Mouse (Mus musculus) hindbrain, embryonic 14.5 days (tissue): ENCODE measurements around the gene Zfc3h1. TPM values are rescaled to one million over a fixed set of nuclear protein-coding genes. Genes with fewer than 3 reads are reported as not detected.
A peak's percentile ranks its signal among the peaks of the same experiment; 100 is the strongest.

Experiments used
- ATAC-seq: fragments of 200-750 bp; cut with Nextera tagmentation; 2 replicates; pipeline ENCODE4 v1.8.0; 2017; ENCODE audit warnings: moderate number of reproducible peaks, mild to moderate bottlenecking, moderate TSS enrichment, moderate library complexity; ENCODE audit not compliant: low FRiP score
- DNase-seq: peaks from one replicate; pipeline ENCODE4 v3.0.0-alpha.2; 2015; ENCODE audit warnings: low spot score
- H3K27ac ChIP-seq: fragments of 300-500 bp; sonication (generic); 2 replicates; pipeline ENCODE4 v1.5.1; 2014; ENCODE audit warnings: mild to moderate bottlenecking, moderate library complexity
- H3K27me3 ChIP-seq: fragments of 300-500 bp; sonication (generic); 2 replicates; pipeline ENCODE4 v1.6.1; 2014; ENCODE audit warnings: mild to moderate bottlenecking, low read length, mixed read lengths; ENCODE audit not compliant: control insufficient read depth, insufficient read depth
- H3K36me3 ChIP-seq: fragments of 300-500 bp; sonication (generic); replicated peaks from 2 replicates; pipeline ENCODE4 v1.6.1; 2014; ENCODE audit not compliant: control insufficient read depth, insufficient read depth
- H3K4me1 ChIP-seq: fragments of 300-500 bp; sonication (generic); replicated peaks from 2 replicates; pipeline ENCODE4 v1.6.1; 2014; ENCODE audit warnings: antibody characterized with exemption, low read length, mixed read lengths; ENCODE audit not compliant: control insufficient read depth, insufficient read depth
- H3K4me2 ChIP-seq: fragments of 300-500 bp; sonication (generic); replicated peaks from 2 replicates; pipeline ENCODE4 v1.6.1; 2014; ENCODE audit warnings: mild to moderate bottlenecking, moderate library complexity
- H3K4me3 ChIP-seq: fragments of 300-500 bp; sonication (generic); replicated peaks from 2 replicates; pipeline ENCODE4 v1.5.1; 2014; ENCODE audit warnings: mild to moderate bottlenecking, low read length
- H3K9ac ChIP-seq: fragments of 300-500 bp; sonication (generic); 2 replicates; pipeline ENCODE4 v1.6.1; 2014
- H3K9me3 ChIP-seq: fragments of 300-500 bp; sonication (generic); 2 replicates; pipeline ENCODE4 v1.6.1; 2016; ENCODE audit warnings: low read length; ENCODE audit not compliant: control insufficient read depth
- WGBS: fragments of 180-500 bp; shearing (Covaris S2); extraction: QIAGEN DNeasy Blood & Tissue Kit; methylation state at CpG from one replicate; pipeline ENCODE4 v1.1.7; 2014; 5-methylcytosine and 5-hydroxymethylcytosine counted together
- polyA plus RNA-seq: library from polyadenylated mRNA; unstranded; fragments of >200 nt; fragmentation: Nextera tagmentation; extraction: Ambion mirVana; gene quantifications from 2 replicates; pipeline ENCODE4 v1.2.1, GENCODE M21; 2014

The Zfc3h1 gene
- polyA plus RNA-seq, 1 experiment from 2014 or later: 24.4 TPM

- DNase-seq (no peak), ATAC-seq (no peak)
- Histone ChIP-seq H3K4me2 (no peak overlapping the region), H3K27me3 (no peaks in the 10 kb centered on the region), H3K9me3 (no peaks in the 10 kb centered on the region), H3K27ac (no peak overlapping the region), H3K4me1 (no peaks in the 10 kb centered on the region), H3K4me3 (no peak overlapping the region), H3K36me3 (peaks cover 31% of the 10 kb centered on the region), H3K9ac (no peak overlapping the region)
- 51% methylated on average over 6 of the region's 6 CpGs for WGBS
Measured at GRCm38 (mm10) chr10:115354553-115354952, 30.2 kb upstream of the Zfc3h1 start.

- DNase-seq (no peak), ATAC-seq (no peak)
- no peak overlapping the region for H3K4me3 ChIP-seq
- no peaks in the 10 kb centered on the region for H3K27me3 ChIP-seq
- peaks cover 31% of the 10 kb centered on the region for H3K36me3 ChIP-seq
- no peaks in the 10 kb centered on the region for H3K9me3 ChIP-seq
- 94% methylated on average over 6 of the region's 6 CpGs for WGBS
- H3K4me1 ChIP-seq: peaks cover 2% of the 10 kb centered on the region; the same call in 1 of the 2 replicates
- no peak overlapping the region for H3K4me2 ChIP-seq
- H3K9ac ChIP-seq: no peak overlapping the region
- H3K27ac ChIP-seq: no peak overlapping the region
Measured at GRCm38 (mm10) chr10:115355016-115355415, 29.7 kb upstream of the Zfc3h1 start.

GRCm38 (mm10) chr10:115356106-115356505 is 28.7 kb upstream of the Zfc3h1 start:
- 91% methylated on average over 6 of the region's 7 CpGs for WGBS
- no peak overlapping the region for H3K27ac ChIP-seq
- no peak for ATAC-seq

GRCm38 (mm10) chr10:115358216-115358919 is 26.4 kb upstream of the Zfc3h1 start:
- no peaks in the 10 kb centered on the region for H3K9me3 ChIP-seq
- peaks cover 23% of the 10 kb centered on the region; the same call in 1 of the 2 replicates for H3K4me1 ChIP-seq
- no peak overlapping the region for H3K27ac ChIP-seq
- no peak overlapping the region for H3K9ac ChIP-seq
- H3K36me3 ChIP-seq: peaks cover 31% of the 10 kb centered on the region
- ATAC-seq (no peak), DNase-seq (no peak)
- no peaks in the 10 kb centered on the region for H3K27me3 ChIP-seq
- no peak overlapping the region for H3K4me2 ChIP-seq
- H3K4me3 ChIP-seq: no peak overlapping the region
- 93% methylated on average over 17 of the region's 17 CpGs for WGBS

More at GRCm38 (mm10) chr10:115356106-115356505, 28.7 kb upstream of the Zfc3h1 start:
- H3K36me3 ChIP-seq: peaks cover 31% of the 10 kb centered on the region
- H3K4me3 ChIP-seq: no peak overlapping the region
- no peak overlapping the region for H3K9ac ChIP-seq
- H3K9me3 ChIP-seq: no peaks in the 10 kb centered on the region
- no peak for DNase-seq
- no peak overlapping the region for H3K4me2 ChIP-seq
- no peaks in the 10 kb centered on the region for H3K27me3 ChIP-seq
- peaks cover 13% of the 10 kb centered on the region; the same call in 1 of the 2 replicates for H3K4me1 ChIP-seq

GRCm38 (mm10) chr10:115359066-115359465 is 25.7 kb upstream of the Zfc3h1 start:
- Histone ChIP-seq H3K4me2 (no peak overlapping the region), H3K4me1 (peaks cover 23% of the 10 kb centered on the region; the same call in 1 of the 2 replicates), H3K9me3 (no peaks in the 10 kb centered on the region), H3K4me3 (no peak overlapping the region), H3K36me3 (peaks cover 31% of the 10 kb centered on the region), H3K27ac (no peak overlapping the region), H3K27me3 (no peaks in the 10 kb centered on the region), H3K9ac (no peak overlapping the region)
- no peak for ATAC-seq
- WGBS: 92% methylated on average over 7 of the region's 7 CpGs
- no peak for DNase-seq

GRCm38 (mm10) chr10:115361840-115362622 is 22.7 kb upstream of the Zfc3h1 start, which contains the start of gene Tmem19:
TSS of gene Tmem19 (minus strand) at chr10:115362501.
- Histone ChIP-seq H3K4me2 (peak within 1 kb of the TSS; percentile 88), H3K4me1 (peaks cover 23% of the 10 kb centered on the region; the same call in 1 of the 2 replicates), H3K36me3 (peaks cover 14% of the 10 kb centered on the region), H3K9ac (peak within 1 kb of the TSS; percentile 75), H3K4me3 (peak within 1 kb of the TSS; percentile 58), H3K27me3 (no peaks in the 10 kb centered on the region), H3K9me3 (no peaks in the 10 kb centered on the region), H3K27ac (peak within 1 kb of the TSS; percentile 90)
- DNase-seq (peak; percentile 99), ATAC-seq (peak; percentile 98)
- WGBS: under 1% methylated on average over 36 of the region's 58 CpGs

GRCm38 (mm10) chr10:115362623-115362964 is 22.2 kb upstream of the Zfc3h1 start:
- DNase-seq: peak; percentile 26
- 7% methylated on average over 9 of the region's 9 CpGs for WGBS
- Histone ChIP-seq H3K4me2 (peak overlapping the region; percentile 88), H3K4me1 (peaks cover 23% of the 10 kb centered on the region; the same call in 1 of the 2 replicates), H3K27ac (peak overlapping the region; percentile 90), H3K4me3 (peak overlapping the region; percentile 58), H3K36me3 (peaks cover 12% of the 10 kb centered on the region; the same call in 1 of the 2 replicates), H3K27me3 (no peaks in the 10 kb centered on the region), H3K9me3 (no peaks in the 10 kb centered on the region), H3K9ac (peak overlapping the region; percentile 75)
- ATAC-seq: no peak; the same call in 1 of the 2 replicates

GRCm38 (mm10) chr10:115363151-115363550 is 21.6 kb upstream of the Zfc3h1 start:
- ATAC-seq: no peak
- H3K9ac ChIP-seq: no peak overlapping the region
- no peak for DNase-seq
- H3K9me3 ChIP-seq: no peaks in the 10 kb centered on the region
- 88% methylated on average over 4 of the region's 4 CpGs for WGBS
- H3K36me3 ChIP-seq: peaks cover 9% of the 10 kb centered on the region; the same call in 1 of the 2 replicates
- H3K27me3 ChIP-seq: no peaks in the 10 kb centered on the region
- H3K27ac ChIP-seq: no peak overlapping the region
- peak overlapping the region; percentile 58 for H3K4me3 ChIP-seq
- peaks cover 23% of the 10 kb centered on the region; the same call in 1 of the 2 replicates for H3K4me1 ChIP-seq
- H3K4me2 ChIP-seq: peak overlapping the region; percentile 88

GRCm38 (mm10) chr10:115381506-115382084 is 3.2 kb upstream of the Zfc3h1 start:
- no peaks in the 10 kb centered on the region for H3K36me3 ChIP-seq
- H3K4me3 ChIP-seq: no peak overlapping the region
- WGBS: 79% methylated on average over 2 of the region's 2 CpGs
- no peak overlapping the region for H3K9ac ChIP-seq
- no peak overlapping the region; the same call in 1 of the 2 replicates for H3K4me2 ChIP-seq
- no peaks in the 10 kb centered on the region for H3K27me3 ChIP-seq
- ATAC-seq (no peak), DNase-seq (no peak)
- peaks cover 15% of the 10 kb centered on the region for H3K4me1 ChIP-seq
- H3K9me3 ChIP-seq: no peaks in the 10 kb centered on the region
- H3K27ac ChIP-seq: no peak overlapping the region
